Mouse (Mus musculus): Measurements from ENCODE around the gene Eif5a. TPM values are rescaled to one million over a fixed set of nuclear protein-coding genes. Genes with fewer than 3 reads are reported as not detected.

The Eif5a gene
- total and polyA plus RNA-seq, 2 experiments from 2014 or later: 452 to 1,054 TPM

DNA sequence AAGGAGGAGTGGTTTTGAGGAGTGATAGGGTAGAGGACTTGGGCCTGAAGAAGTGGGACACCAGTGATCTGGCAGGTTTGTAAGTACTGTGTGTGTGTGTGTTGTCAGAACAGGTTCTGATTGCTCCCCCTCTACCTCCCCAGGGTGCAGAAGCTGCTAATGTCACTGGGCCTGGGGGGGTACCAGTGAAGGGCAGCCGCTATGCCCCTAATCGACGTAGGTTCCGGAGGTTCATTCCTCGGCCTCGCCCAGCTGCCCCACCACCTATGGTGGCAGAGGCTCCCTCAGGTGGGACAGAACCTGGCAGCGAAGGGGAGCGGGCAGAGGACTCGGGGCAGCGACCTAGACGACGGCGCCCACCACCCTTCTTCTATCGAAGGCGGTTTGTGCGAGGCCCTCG lies 18.0 kb upstream of the Eif5a start:
- ATAC-seq (ENCODE audit: low FRiP score) (no peak), DNase-seq (ENCODE audit: low spot score) (no peak)
- Histone ChIP-seq H3K4me1 (ENCODE audit: insufficient read depth, low read length) (no peaks in the 10 kb centered on the region), H3K9ac (replicated peaks; ENCODE audit: low read length, poor library complexity, severe bottlenecking) (no peak overlapping the region), H3K27me3 (ENCODE audit: insufficient read depth, low read length) (peaks cover 3% of the 10 kb centered on the region; the same call in 1 of the 2 replicates), H3K27ac (ENCODE audit: low read depth, low read length) (no peak overlapping the region), H3K9me3 (ENCODE audit: low read length) (no peaks in the 10 kb centered on the region), H3K4me3 (ENCODE audit: low read depth, low read length) (no peak overlapping the region), H3K4me2 (ENCODE audit: low read depth, low read length, poor library complexity, severe bottlenecking) (no peak overlapping the region), H3K36me3 (ENCODE audit: insufficient read depth, low read length) (no peaks in the 10 kb centered on the region)
- no peak for TF ChIP-seq CTCF (IDR thresholded peaks at IDR 0.05)
- 95% methylated on average over 17 of the region's 17 CpGs for WGBS

DNA sequence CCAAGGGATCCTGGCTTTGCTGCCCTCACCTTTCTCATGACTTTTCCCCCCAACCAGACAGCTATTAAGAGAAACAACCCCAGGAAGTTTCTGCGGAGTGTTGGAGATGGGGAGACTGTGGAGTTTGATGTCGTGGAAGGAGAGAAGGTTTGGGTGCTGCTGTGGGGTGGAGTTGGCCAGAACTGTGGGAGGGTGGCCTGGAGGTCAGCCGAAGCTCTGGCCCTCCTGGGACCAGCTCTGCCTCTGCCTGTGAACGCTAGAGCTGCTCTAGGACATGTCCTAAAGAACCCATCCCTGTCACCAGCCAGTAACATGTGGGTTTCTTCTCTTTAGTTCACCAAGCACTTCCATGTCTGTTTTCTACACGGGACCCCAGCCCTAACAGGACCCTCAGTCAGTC lies 17.4 kb upstream of the Eif5a start:
- Histone ChIP-seq H3K4me3 (ENCODE audit: low read depth, low read length) (no peak overlapping the region), H3K27ac (ENCODE audit: low read depth, low read length) (no peak overlapping the region), H3K27me3 (ENCODE audit: insufficient read depth, low read length) (peaks cover 3% of the 10 kb centered on the region; the same call in 1 of the 2 replicates), H3K4me2 (ENCODE audit: low read depth, low read length, poor library complexity, severe bottlenecking) (no peak overlapping the region), H3K9ac (replicated peaks; ENCODE audit: low read length, poor library complexity, severe bottlenecking) (no peak overlapping the region), H3K4me1 (ENCODE audit: insufficient read depth, low read length) (no peaks in the 10 kb centered on the region), H3K36me3 (ENCODE audit: insufficient read depth, low read length) (no peaks in the 10 kb centered on the region), H3K9me3 (ENCODE audit: low read length) (no peaks in the 10 kb centered on the region)
- ATAC-seq (ENCODE audit: low FRiP score): no peak
- DNase-seq (ENCODE audit: low spot score): no peak
- TF ChIP-seq CTCF (IDR thresholded peaks at IDR 0.05): no peak
- 74% methylated on average over 5 of the region's 5 CpGs for WGBS

DNA sequence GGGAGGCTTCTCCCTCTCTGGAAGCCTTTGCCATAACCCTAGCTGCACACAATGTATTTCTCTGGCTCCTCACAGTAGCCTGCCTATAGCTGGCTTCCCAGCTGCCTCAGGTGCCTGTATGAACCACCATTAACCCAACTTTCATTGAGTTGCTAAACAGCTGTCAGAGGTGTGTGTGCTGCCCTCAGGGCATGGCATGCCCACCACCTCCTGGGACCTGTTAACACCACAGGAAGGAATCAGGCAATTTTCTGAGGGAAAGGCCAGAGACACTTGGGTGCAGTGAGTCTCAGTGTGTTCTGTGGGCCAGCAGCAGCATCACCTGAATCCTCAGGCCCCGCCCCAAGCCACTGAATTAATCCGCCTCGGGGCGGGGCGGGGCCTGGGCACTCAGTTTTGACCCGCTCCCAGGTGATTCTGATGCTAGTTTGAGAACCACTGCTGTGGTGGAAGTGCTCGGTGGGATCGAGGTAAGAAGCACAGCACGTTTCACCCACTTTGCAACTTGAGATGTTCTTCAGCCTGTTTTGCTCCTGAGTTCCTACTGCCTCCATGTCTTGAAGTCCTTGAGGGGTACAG lies 16.7 kb upstream of the Eif5a start:
- Histone ChIP-seq H3K4me2 (ENCODE audit: low read depth, low read length, poor library complexity, severe bottlenecking) (no peak overlapping the region), H3K36me3 (ENCODE audit: insufficient read depth, low read length) (no peaks in the 10 kb centered on the region), H3K27ac (ENCODE audit: low read depth, low read length) (no peak overlapping the region), H3K9ac (replicated peaks; ENCODE audit: low read length, poor library complexity, severe bottlenecking) (no peak overlapping the region), H3K4me1 (ENCODE audit: insufficient read depth, low read length) (no peaks in the 10 kb centered on the region), H3K4me3 (ENCODE audit: low read depth, low read length) (no peak overlapping the region), H3K9me3 (ENCODE audit: low read length) (no peaks in the 10 kb centered on the region), H3K27me3 (ENCODE audit: insufficient read depth, low read length) (peaks cover 3% of the 10 kb centered on the region; the same call in 1 of the 2 replicates)
- ATAC-seq (ENCODE audit: low FRiP score) (no peak), DNase-seq (ENCODE audit: low spot score) (no peak)
- no peak for TF ChIP-seq CTCF (IDR thresholded peaks at IDR 0.05)
- 21% methylated on average over 9 of the region's 9 CpGs for WGBS

DNA sequence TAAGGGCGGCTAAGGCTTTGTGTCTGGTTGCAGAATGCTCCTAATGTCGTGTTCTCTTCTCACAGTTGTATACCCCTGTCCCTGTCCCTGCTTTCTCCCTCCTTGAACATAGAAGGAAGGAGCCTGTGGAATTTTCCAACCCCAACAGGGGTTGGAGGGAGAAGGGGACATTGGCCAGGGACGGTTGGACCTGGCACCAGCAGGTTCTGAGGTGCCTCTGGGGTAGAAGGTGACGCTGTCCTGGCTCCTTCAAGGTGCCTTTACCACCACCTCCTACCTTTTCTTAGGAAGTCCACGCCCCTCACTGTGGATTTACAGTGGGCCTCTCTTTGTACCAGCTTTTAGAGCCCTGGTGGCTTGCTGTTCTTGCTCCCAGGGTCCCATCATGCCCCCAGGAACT lies 16.1 kb upstream of the Eif5a start:
- H3K9ac ChIP-seq (replicated peaks; ENCODE audit: low read length, poor library complexity, severe bottlenecking): no peak overlapping the region
- no peaks in the 10 kb centered on the region for H3K36me3 ChIP-seq (ENCODE audit: insufficient read depth, low read length)
- H3K4me1 ChIP-seq (ENCODE audit: insufficient read depth, low read length): no peaks in the 10 kb centered on the region
- ATAC-seq (ENCODE audit: low FRiP score): no peak
- peaks cover 3% of the 10 kb centered on the region; the same call in 1 of the 2 replicates for H3K27me3 ChIP-seq (ENCODE audit: insufficient read depth, low read length)
- H3K4me3 ChIP-seq (ENCODE audit: low read depth, low read length): no peak overlapping the region
- no peak for TF ChIP-seq CTCF (IDR thresholded peaks at IDR 0.05)
- no peak overlapping the region for H3K27ac ChIP-seq (ENCODE audit: low read depth, low read length)
- DNase-seq (ENCODE audit: low spot score): no peak
- 71% methylated on average over 5 of the region's 5 CpGs for WGBS
- no peaks in the 10 kb centered on the region for H3K9me3 ChIP-seq (ENCODE audit: low read length)
- H3K4me2 ChIP-seq (ENCODE audit: low read depth, low read length, poor library complexity, severe bottlenecking): no peak overlapping the region

DNA sequence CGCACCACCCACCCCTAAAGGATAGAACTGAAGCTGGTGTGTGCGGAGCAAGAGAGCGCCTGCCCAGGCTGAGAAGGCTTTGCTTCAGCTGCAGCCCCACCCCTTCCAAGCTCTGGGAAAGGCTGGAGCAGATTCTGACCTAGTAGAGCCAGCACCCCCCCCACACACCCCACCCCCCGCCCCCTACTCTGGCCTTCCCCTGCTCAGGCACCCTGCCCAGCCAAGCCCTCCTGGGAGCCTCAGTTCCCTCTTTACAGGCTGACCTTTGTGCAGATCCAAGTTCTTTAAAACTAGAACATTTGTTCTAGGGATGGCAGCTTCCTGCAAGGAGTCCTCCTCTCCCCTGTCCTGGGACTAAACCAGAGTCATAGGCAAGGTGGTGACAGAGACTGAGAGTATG lies 15.6 kb upstream of the Eif5a start:
- Histone ChIP-seq H3K27ac (ENCODE audit: low read depth, low read length) (no peak overlapping the region), H3K9ac (replicated peaks; ENCODE audit: low read length, poor library complexity, severe bottlenecking) (no peak overlapping the region), H3K36me3 (ENCODE audit: insufficient read depth, low read length) (no peaks in the 10 kb centered on the region), H3K27me3 (ENCODE audit: insufficient read depth, low read length) (peaks cover 3% of the 10 kb centered on the region; the same call in 1 of the 2 replicates), H3K4me2 (ENCODE audit: low read depth, low read length, poor library complexity, severe bottlenecking) (no peak overlapping the region), H3K4me3 (ENCODE audit: low read depth, low read length) (no peak overlapping the region), H3K4me1 (ENCODE audit: insufficient read depth, low read length) (no peaks in the 10 kb centered on the region), H3K9me3 (ENCODE audit: low read length) (no peaks in the 10 kb centered on the region)
- TF ChIP-seq CTCF (IDR thresholded peaks at IDR 0.05): no peak
- no peak for ATAC-seq (ENCODE audit: low FRiP score)
- WGBS: 39% methylated on average over 4 of the region's 4 CpGs
- no peak for DNase-seq (ENCODE audit: low spot score)

DNA sequence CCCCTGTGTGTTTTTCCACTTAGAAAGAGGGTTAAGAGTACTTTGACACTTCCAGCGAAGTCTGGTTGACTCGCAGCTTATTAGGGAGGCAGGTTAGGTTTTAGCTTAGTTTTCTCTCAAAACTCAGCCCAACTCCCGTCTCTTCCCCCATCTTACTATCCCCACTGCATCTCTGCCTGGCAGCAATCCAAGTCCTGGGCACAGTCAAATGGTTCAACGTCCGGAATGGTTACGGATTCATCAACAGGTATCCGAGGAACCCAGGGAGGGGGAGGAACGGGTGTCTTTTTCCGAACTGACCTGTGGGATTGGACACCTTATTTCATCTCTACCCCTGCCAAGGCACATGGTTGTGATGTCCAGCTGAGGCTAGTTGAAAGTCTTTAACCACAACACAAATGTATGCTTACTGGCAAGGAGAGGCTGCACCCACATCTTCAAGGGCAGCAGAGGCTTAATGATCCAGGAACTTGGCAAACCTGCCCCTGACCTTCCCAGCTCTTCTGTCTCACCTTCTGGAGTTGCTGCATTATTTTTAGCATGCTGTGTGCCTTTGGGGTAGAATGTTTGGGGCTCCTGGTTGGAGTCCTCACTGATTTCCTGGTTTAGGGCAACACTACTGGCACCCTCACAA lies 15.1 kb upstream of the Eif5a start:
- no peak overlapping the region for H3K9ac ChIP-seq (replicated peaks; ENCODE audit: low read length, poor library complexity, severe bottlenecking)
- ATAC-seq (ENCODE audit: low FRiP score) (no peak), DNase-seq (ENCODE audit: low spot score) (no peak)
- peak overlapping the region; percentile 54 for H3K4me3 ChIP-seq (ENCODE audit: low read depth, low read length)
- TF ChIP-seq CTCF (IDR thresholded peaks at IDR 0.05): no peak
- H3K27me3 ChIP-seq (ENCODE audit: insufficient read depth, low read length): peaks cover 3% of the 10 kb centered on the region; the same call in 1 of the 2 replicates
- no peaks in the 10 kb centered on the region for H3K36me3 ChIP-seq (ENCODE audit: insufficient read depth, low read length)
- 42% methylated on average over 9 of the region's 9 CpGs for WGBS
- H3K4me2 ChIP-seq (ENCODE audit: low read depth, low read length, poor library complexity, severe bottlenecking): peak overlapping the region; percentile 99
- no peaks in the 10 kb centered on the region for H3K9me3 ChIP-seq (ENCODE audit: low read length)
- no peaks in the 10 kb centered on the region for H3K4me1 ChIP-seq (ENCODE audit: insufficient read depth, low read length)
- no peak overlapping the region for H3K27ac ChIP-seq (ENCODE audit: low read depth, low read length)
